26 mouse cellular contexts compared by ENCODE assay signal in the genomic region with DNA sequence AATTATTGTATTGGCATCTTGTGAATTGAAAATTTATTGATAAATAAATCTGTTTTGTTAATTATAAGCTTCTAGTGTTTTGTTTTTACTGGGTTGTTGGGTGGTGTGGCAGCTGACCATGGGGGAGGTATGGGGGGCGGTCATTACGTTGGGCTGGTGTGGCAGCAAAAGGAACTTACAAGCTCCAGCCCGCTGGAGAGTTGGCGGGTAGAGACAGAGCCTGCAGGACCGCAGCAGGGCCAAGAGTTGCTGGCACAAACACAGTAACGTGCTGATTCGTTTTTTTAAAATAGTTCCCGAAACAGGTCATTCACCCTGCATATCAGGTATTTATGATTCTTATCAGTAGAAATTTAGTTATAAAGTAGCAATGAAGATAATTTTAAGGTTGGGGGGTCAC.
"Had no signal": no experiment of that assay in that cellular context is flagged by ENCODE, and none has a peak within 500 bp of the region (broad histone marks: within the 10 kb centered on the region; RNA-seq: fewer than 3 reads in every experiment).

No protein-coding gene starts in this region.

- H3K27me3 ChIP-seq: heart, embryonic 12.5 days; hindbrain, embryonic 12.5 days; intestine, embryonic 15.5 days; limb, embryonic 12.5 days; liver, embryonic 13.5 days; liver, embryonic 15.5 days had no signal

- H3K36me3 ChIP-seq: heart, embryonic 10.5 days; heart, embryonic 12.5 days; hindbrain, embryonic 12.5 days; intestine, embryonic 15.5 days; limb, embryonic 10.5 days; limb, embryonic 12.5 days; liver, embryonic 13.5 days; liver, embryonic 15.5 days had no signal

- H3K4me1 ChIP-seq: heart, embryonic 10.5 days; hindbrain, embryonic 10.5 days; intestine, embryonic 15.5 days; limb, embryonic 10.5 days; limb, embryonic 12.5 days had no signal

- ATAC-seq: hindbrain, embryonic 16.5 days; inflammation-experienced regulatory T-cells, adult 6 months; intestine, embryonic 15.5 days; intestine, postnatal 0 days had no signal

- H3K4me2 ChIP-seq: heart, embryonic 12.5 days; hindbrain, embryonic 12.5 days; hindbrain, embryonic 14.5 days; intestine, embryonic 15.5 days; limb, embryonic 12.5 days; liver, embryonic 13.5 days; liver, embryonic 15.5 days had no signal

- H3K4me3 ChIP-seq: gastrocnemius, adult 2 months; heart, embryonic 10.5 days; heart, embryonic 12.5 days; hindbrain, embryonic 10.5 days; hindbrain, embryonic 12.5 days; intestine, embryonic 15.5 days; layer of hippocampus, adult 2 months; left cerebral cortex, adult 2 months; limb, embryonic 10.5 days; limb, embryonic 12.5 days; liver, embryonic 13.5 days; liver, embryonic 15.5 days had no signal

- H3K9me3 ChIP-seq: heart, embryonic 10.5 days; heart, embryonic 12.5 days; hindbrain, embryonic 10.5 days; hindbrain, embryonic 12.5 days; intestine, embryonic 15.5 days; limb, embryonic 10.5 days; limb, embryonic 12.5 days; liver, embryonic 13.5 days; liver, embryonic 15.5 days had no signal

- H3K9ac ChIP-seq: heart, embryonic 12.5 days; hindbrain, embryonic 12.5 days; hindbrain, embryonic 14.5 days; intestine, embryonic 15.5 days; limb, embryonic 12.5 days; liver, embryonic 13.5 days; liver, embryonic 15.5 days had no signal

- DNase-seq: gastrocnemius, adult 2 months; gastrocnemius, postnatal 10 days; gastrocnemius, postnatal 25 days; heart, adult 18-20 months; heart, postnatal 10 days; heart, postnatal 4 days; kidney, adult 18-20 months; kidney, adult 8-10 months; kidney, postnatal 10 days; kidney, postnatal 25 days; liver; liver, embryonic 13.5 days had no signal

- H3K27ac ChIP-seq: gastrocnemius, adult 2 months; heart, embryonic 10.5 days; hindbrain, embryonic 10.5 days; hindbrain, embryonic 12.5 days; hindbrain, embryonic 14.5 days; intestine, embryonic 15.5 days; layer of hippocampus, adult 2 months; left cerebral cortex, adult 2 months; limb, embryonic 10.5 days; limb, embryonic 12.5 days; liver, embryonic 13.5 days; liver, embryonic 15.5 days had no signal
